Mouse (Mus musculus) ES-Bruce4 (cell line): ENCODE data around the gene Rgs10. TPM values are rescaled to one million over a fixed set of nuclear protein-coding genes. Genes with fewer than 3 reads are reported as not detected.

Experiments
- H3K27ac ChIP-seq: 2 replicates; pipeline ENCODE4 v1.5.1; 2012; ENCODE audit warnings: low read length, inconsistent platforms; ENCODE audit not compliant: insufficient read depth
- H3K27me3 ChIP-seq: 2 replicates; pipeline ENCODE4 v1.6.1; 2012; ENCODE audit warnings: mild to moderate bottlenecking, low read length, inconsistent platforms; ENCODE audit not compliant: control insufficient read depth, poor library complexity, insufficient read depth, severe bottlenecking
- H3K36me3 ChIP-seq: 2 replicates; pipeline ENCODE4 v1.6.1; 2012; ENCODE audit warnings: inconsistent platforms, mild to moderate bottlenecking, low read length, moderate library complexity; ENCODE audit not compliant: control insufficient read depth, poor library complexity, insufficient read depth, severe bottlenecking
- H3K4me1 ChIP-seq: one replicate; pipeline ENCODE4 v1.8.1; 2011; ENCODE audit warnings: low read length; ENCODE audit not compliant: control insufficient read depth, insufficient read depth
- H3K4me3 ChIP-seq: 2 replicates; pipeline ENCODE4 v1.5.1; 2011; ENCODE audit warnings: low read depth, mild to moderate bottlenecking, low read length
- H3K9ac ChIP-seq: 2 replicates; pipeline ENCODE4 v1.6.1; 2012; ENCODE audit warnings: low read depth, mild to moderate bottlenecking, inconsistent platforms; ENCODE audit not compliant: poor library complexity, severe bottlenecking
- H3K9me3 ChIP-seq: replicated peaks from 2 replicates; pipeline ENCODE4 v1.6.1; 2012; ENCODE audit warnings: mild to moderate bottlenecking, low read length, inconsistent platforms; ENCODE audit not compliant: control insufficient read depth, poor library complexity, insufficient read depth, severe bottlenecking
- CTCF ChIP-seq: IDR thresholded peaks from one replicate; pipeline ENCODE4 v1.8.1; 2011; ENCODE audit warnings: low read depth, low read length
- EP300 ChIP-seq: IDR thresholded peaks from 2 replicates; pipeline ENCODE4 v1.6.1; 2011; ENCODE audit warnings: low read depth, low read length; ENCODE audit not compliant: insufficient read depth
- POLR2A ChIP-seq: IDR thresholded peaks from one replicate; pipeline ENCODE4 v1.8.1; 2011; ENCODE audit warnings: low read length; ENCODE audit not compliant: insufficient read depth
- polyA plus RNA-seq: library from polyadenylated mRNA; stranded (reverse); fragments of >200 nt; gene quantifications from 2 replicates; pipeline ENCODE4 v1.2.4, GENCODE M21; 2011; ENCODE audit warnings: low read depth; ENCODE audit not compliant: missing spikeins, insufficient read depth, insufficient read length

The Rgs10 gene
- polyA plus RNA-seq: 6.0 and 6.3 TPM in 2 replicates

GRCm38 (mm10) chr7:128417930-128418779 lies at the start of gene Rgs10:
Rgs10 (minus strand) TSS chr7:128418758.
- peak within 1 kb of the TSS; percentile 81 for H3K4me3 ChIP-seq
- H3K27me3 ChIP-seq: peaks cover 14% of the 10 kb centered on the region
- H3K9me3 ChIP-seq: no peaks in the 10 kb centered on the region
- no peak within 1 kb of the TSS for H3K27ac ChIP-seq
- H3K4me1 ChIP-seq: no peaks in the 10 kb centered on the region
- peak within 1 kb of the TSS; percentile 78 for H3K9ac ChIP-seq
- H3K36me3 ChIP-seq: no peaks in the 10 kb centered on the region
- TF ChIP-seq POLR2A: no peak

DNA sequence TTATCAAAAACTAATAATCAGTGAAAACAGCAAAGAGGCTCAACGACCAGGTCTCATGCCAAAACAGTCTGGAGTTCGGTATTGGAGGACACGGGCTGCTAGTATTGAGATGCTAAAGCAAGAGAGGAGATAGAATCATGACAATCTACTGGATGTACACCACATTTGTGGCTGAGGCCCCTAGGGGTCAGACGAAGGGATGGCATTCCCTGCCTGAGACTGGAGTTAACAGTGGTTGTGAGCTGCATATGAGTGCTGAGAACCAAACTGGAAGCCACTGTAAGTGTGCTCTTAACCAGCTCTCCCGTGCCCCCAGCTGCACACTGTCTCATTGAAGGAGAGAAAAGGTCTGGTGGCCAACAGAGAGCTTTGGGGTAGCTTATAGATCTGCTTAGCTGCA lies 43.8 kb upstream of the Rgs10 start:
- H3K4me1 ChIP-seq: no peaks in the 10 kb centered on the region
- H3K27ac ChIP-seq: peak overlapping the region; percentile 59
- H3K36me3 ChIP-seq: no peaks in the 10 kb centered on the region
- no peaks in the 10 kb centered on the region for H3K27me3 ChIP-seq
- peak overlapping the region; percentile 72 for H3K9ac ChIP-seq
- H3K4me3 ChIP-seq: peak overlapping the region; percentile 98
- no peaks in the 10 kb centered on the region for H3K9me3 ChIP-seq
- TF ChIP-seq POLR2A (no peak), EP300 (no peak), CTCF (no peak)

GRCm38 (mm10) chr7:128461285-128462215 lies 43.0 kb upstream of the Rgs10 start, which contains the start of gene Tial1:
Tial1 (minus strand) TSS chr7:128461717.
- Histone ChIP-seq H3K4me3 (peak within 1 kb of the TSS; percentile 98), H3K27ac (peak within 1 kb of the TSS; percentile 59), H3K27me3 (no peaks in the 10 kb centered on the region), H3K9ac (peak within 1 kb of the TSS; percentile 89), H3K4me1 (no peaks in the 10 kb centered on the region), H3K36me3 (no peaks in the 10 kb centered on the region), H3K9me3 (no peaks in the 10 kb centered on the region)
- TF ChIP-seq POLR2A: peak; percentile 88
- TF ChIP-seq CTCF: no peak
- 0 out of 2 replicates have a peak, but pooled peaks have one; percentile 16 for TF ChIP-seq EP300

DNA sequence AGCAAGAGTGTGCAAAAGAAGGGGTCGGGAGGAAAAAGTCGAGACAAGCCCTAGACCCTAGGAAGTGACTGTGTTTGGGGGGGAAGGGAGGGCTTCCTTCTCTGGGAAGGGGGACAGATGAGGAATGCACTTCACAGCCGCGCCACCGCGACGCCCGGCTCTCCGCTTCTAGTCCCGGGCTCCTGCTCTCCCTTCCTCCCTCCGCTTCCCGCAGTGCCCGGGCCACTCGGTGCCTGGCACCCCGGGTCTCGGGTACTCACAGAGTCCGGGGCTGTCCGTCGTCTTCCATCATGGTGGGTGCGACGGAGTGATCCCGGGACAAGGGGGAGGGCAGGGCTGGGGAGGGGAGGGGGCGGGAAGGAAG lies 42.3 kb upstream of the Rgs10 start:
- no peaks in the 10 kb centered on the region for H3K27me3 ChIP-seq
- H3K4me3 ChIP-seq: peak overlapping the region; percentile 96
- no peak for TF ChIP-seq EP300
- TF ChIP-seq POLR2A: no peak
- no peak for TF ChIP-seq CTCF
- H3K9ac ChIP-seq: peak overlapping the region; percentile 89
- no peaks in the 10 kb centered on the region for H3K9me3 ChIP-seq
- H3K4me1 ChIP-seq: no peaks in the 10 kb centered on the region
- H3K36me3 ChIP-seq: no peaks in the 10 kb centered on the region
- no peak overlapping the region for H3K27ac ChIP-seq

GRCm38 (mm10) chr7:128460131-128460864 lies 41.7 kb upstream of the Rgs10 start:
- Histone ChIP-seq H3K9ac (peak overlapping the region; percentile 89), H3K27me3 (no peaks in the 10 kb centered on the region), H3K4me3 (peak overlapping the region; percentile 96), H3K36me3 (no peaks in the 10 kb centered on the region), H3K4me1 (no peaks in the 10 kb centered on the region), H3K9me3 (no peaks in the 10 kb centered on the region), H3K27ac (peak overlapping the region; percentile 66; the same call in 1 of the 2 replicates)
- TF ChIP-seq CTCF (no peak), POLR2A (no peak), EP300 (no peak)
